Mouse (Mus musculus): ENCODE data around the gene Hoxa11.

- TF ChIP-seq POLR2A (IDR thresholded peaks at IDR 0.05; ENCODE audit: insufficient read length, low read depth) (peak; percentile 58), E2F4 (IDR thresholded peaks at IDR 0.05; ENCODE audit: insufficient read depth) (no peak), SRF (IDR thresholded peaks at IDR 0.05; ENCODE audit: control insufficient read depth, insufficient read length, low read depth) (no peak), TCF12 (IDR thresholded peaks at IDR 0.05; ENCODE audit: insufficient read depth, poor library complexity, severe bottlenecking) (no peak), MAX (IDR thresholded peaks at IDR 0.05; ENCODE audit: low read depth) (no peak)
Observed at GRCm38 (mm10) chr6:52225612-52226568, 19.7 kb downstream of the Hoxa11 start.

All from myocyte (in vitro differentiated cells).